Mouse (Mus musculus) regulatory T cell (primary cell): ENCODE measurements around the gene Gm39653.
"Not testable (repeated sequence)": the region's sequence is repeated elsewhere in the genome, so short reads cannot be mapped to it uniquely, and the experiment has no call there.

Experiments
- in situ Hi-C: fragments of 300-600 bp; cut with MboI, MseI; formaldehyde crosslinking; loops from one replicate; pipeline ENCODE4 v1.15.1; 2025; ENCODE audit warnings: high pct_unique_total_duplicates

The Gm39653 gene

GRCm38 (mm10) chr1:63615668-63616067 lies at the start of gene Gm39653:
Gm39653 (plus strand) TSS chr1:63615968.
- in situ Hi-C loops: no loop called here

DNA sequence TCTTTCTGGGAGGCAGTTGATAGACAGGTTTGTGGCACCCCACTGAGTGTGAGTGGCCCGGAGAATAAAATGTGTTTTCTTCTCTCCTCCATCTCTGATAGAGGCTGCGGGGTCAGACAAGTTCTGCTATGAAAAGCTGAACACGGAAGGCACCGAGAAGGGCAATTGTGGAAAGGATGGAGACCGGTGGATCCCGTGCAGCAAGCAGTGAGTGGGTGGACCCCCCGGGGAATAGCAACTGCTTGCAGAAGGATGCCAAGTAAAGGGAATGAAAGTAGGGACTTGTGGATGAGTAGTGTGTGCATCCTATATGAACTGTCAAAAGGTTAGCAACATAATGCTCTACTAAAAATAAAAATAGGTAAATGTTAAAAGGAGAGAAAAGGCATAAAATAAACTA lies 49.3 kb upstream of the Gm39653 start:
- in situ Hi-C loops: no loop called here

DNA sequence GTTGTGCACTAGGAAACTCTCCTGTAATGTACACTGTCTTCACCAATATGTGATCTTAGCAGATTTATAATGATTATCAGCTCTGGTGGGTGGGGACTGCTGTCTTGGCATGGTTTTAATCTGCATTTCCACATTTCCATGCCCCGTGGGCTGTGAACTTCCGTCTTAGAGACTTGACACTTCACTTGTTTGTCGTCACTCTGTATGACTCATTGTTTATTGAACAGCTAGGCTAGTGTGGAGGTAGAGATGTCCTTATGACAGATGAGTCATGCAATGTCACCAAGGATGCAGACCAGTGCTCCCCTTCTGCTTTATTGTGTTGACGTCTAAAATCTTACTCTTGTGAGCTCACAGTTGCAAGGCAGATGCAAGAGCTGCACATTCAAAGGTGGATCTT lies 48.7 kb upstream of the Gm39653 start:
- in situ Hi-C loops: no loop called here

DNA sequence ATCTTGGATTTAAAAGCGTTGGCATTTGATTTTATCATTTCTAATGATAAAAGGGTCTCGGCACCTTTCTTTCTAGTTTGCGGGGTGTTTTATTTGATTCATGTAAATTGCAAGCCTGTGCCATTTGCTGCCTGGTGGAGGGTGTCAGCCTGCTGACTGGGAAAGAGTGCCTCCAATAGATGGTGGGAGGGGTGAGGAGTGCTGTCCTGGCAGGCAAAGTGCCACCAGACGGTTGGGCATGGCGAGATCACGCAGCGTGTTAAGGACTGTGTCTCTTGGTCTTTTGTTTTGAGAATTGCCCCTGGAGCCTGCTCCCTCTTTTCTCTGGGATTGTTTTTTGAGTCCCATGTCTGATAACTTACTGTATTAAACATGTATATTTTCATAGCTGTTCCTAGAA lies 43.5 kb upstream of the Gm39653 start:
- in situ Hi-C loops: no loop called here

DNA sequence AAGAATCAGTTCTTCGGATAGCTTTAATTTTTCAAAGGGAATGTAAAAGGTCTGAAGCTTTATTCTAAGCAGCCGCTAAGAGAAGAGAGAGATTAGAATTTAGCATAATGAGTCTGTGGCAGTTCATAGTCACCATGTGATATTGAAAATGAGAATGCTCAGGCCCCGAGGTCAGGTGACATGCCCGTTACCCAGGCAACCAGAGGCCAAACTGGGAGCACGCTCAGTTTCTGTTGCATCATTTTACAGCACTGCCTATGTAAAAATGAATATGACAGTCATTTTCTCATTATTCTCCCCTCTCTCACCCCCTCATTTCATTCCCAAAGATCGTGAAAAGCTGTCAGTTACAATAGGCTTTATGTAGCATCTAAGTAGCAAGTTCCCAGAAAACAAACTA lies 42.3 kb upstream of the Gm39653 start:
- in situ Hi-C loops: no loop called here

DNA sequence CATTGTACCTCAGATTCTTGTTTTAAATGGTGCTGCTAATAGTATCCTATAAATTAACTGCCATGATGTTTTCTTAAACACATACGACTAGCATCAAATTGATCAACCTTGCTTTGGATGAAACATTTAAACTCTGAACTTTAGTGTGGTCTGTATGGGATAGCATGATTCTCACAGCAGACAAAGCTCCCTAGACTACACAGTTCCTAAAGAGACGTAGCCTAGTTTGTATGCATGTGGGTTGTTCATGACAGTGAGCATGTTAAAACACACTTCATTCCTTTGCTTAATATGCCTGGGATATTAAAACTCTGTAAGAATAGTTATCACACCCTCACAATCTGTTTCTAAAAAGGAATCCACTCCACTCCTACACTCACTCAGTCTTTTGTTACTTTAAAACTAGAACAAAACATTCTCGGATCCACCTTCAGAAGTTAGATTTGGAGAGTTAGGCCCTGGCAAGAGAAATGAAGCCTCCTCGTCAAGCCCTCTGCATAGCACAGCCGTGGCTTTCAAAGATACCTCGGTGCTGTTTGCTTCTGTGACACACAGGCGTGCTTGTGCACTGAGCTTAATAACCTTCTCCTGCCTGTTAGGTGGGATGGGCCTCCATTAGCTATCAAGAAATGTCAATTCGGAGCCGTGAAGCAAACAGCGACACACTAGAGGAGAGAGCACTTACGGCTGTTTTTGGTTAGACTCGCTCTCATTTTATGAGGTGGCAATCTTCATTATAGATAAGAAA lies 41.7 kb upstream of the Gm39653 start:
- in situ Hi-C loops: no loop called here

- in situ Hi-C loops: no loop called here
These were observed 39.0 kb upstream of the Gm39653 start for GRCm38 (mm10) chr1:63576803-63577202.

- in situ Hi-C loops: no loop called here
These were observed 36.6 kb upstream of the Gm39653 start for GRCm38 (mm10) chr1:63579153-63579552.

- in situ Hi-C loops: no loop called here
These were observed 28.9 kb upstream of the Gm39653 start for GRCm38 (mm10) chr1:63586869-63587268.

DNA sequence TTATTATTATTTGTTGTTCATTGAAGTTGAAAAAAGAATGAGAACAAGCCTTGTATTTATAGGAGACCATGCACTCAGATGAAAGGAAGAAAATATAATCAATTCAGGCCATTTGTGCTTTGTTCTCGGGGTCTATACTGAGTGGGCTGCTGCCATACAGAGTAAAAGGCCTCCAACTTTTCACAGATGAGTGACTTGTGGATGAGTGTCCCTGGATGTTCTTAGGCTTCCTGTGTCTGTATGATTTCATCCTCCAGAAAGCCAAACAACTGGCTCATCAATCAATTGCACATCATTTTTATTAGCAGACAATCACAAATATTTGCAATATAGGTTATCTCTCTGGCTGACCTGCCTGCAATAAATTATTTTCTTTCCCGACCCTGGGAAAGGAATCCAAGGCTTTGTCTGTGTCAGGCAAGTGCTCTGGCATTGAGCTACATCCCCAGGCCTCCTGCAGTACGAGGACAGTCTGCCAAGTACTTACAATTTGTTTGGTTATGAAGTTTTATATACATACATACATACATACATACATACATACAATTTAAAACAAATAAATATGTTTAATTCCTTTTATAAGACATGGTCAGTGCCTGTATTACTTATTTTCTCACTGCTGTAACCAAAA lies 11.8 kb upstream of the Gm39653 start:
- in situ Hi-C loops: no loop called here

GRCm38 (mm10) chr1:63609613-63610012 lies 6.2 kb upstream of the Gm39653 start:
- in situ Hi-C loops: no loop called here

DNA sequence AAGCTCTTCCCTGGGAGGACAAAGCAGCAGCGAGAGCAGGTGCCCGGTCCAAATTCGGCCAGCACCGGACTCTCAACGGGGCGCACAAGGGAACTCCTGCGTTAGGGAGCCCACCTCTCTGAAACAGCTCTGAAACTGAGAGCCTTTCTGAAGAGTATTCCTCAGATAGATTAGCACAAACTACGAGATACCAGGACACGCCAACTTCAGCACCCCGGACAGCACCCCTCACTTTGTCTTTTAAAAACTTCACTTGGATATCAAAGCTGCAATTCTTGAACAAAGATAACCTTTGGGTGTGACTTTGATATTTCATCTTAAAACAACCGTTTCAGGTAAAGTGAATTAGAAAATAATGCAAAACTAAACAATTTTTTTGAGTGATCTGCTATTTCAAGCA lies 1.2 kb upstream of the Gm39653 start:
- in situ Hi-C loops: no loop called here

DNA sequence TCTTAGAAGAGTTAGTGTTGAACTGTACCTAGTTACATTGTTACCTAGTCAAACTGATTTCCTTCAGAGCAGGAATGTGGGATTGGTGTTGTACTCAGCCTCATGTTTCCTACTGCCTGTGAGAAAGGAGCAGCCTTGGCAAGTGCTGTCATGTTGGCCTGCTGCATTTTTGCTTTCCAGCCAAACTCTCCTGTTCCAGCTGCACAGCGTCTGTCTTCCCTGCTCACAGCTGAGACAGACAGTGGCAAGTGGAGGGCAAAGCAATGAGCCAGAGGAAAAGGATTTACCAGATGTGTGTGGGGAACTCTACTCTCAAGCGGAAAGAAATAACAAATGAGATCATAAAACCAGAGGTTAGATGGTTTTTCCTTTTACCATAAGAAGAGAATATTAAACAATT lies 12.4 kb downstream of the Gm39653 start:
- in situ Hi-C loops: no loop called here

- in situ Hi-C loops: not testable (repeated sequence)
These were observed 14.6 kb downstream of the Gm39653 start for GRCm38 (mm10) chr1:63630390-63630789.

DNA sequence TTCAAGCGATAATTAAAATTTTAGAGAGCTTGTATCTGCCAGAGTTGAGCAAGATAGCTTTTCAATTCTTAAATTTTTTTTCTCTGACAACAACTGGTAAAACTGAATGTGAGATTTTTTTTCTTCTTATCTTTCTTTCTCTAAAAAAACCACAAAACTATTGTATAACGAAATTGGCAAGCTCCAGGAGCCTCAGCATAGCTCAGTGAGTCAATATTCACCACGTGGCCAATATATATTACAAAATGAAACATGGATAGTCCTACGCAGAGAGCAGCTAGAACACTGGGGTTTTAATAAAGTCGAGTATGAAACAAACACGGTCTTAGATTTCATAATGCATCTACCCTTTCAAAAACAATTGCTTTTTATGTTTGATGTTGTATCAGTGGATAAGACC lies 24.2 kb downstream of the Gm39653 start:
- in situ Hi-C loops: no loop called here

- in situ Hi-C loops: loop anchor here (10.0 kb wide), 1 partner anchor 1337 kb away; no protein-coding TSS in a partner anchor
These were observed 42.2 kb downstream of the Gm39653 start for GRCm38 (mm10) chr1:63658016-63658415.

GRCm38 (mm10) chr1:63659591-63659990 lies 43.8 kb downstream of the Gm39653 start:
- in situ Hi-C loops: loop anchor here (10.0 kb wide), 1 partner anchor 1335 kb away; no protein-coding TSS in a partner anchor

DNA sequence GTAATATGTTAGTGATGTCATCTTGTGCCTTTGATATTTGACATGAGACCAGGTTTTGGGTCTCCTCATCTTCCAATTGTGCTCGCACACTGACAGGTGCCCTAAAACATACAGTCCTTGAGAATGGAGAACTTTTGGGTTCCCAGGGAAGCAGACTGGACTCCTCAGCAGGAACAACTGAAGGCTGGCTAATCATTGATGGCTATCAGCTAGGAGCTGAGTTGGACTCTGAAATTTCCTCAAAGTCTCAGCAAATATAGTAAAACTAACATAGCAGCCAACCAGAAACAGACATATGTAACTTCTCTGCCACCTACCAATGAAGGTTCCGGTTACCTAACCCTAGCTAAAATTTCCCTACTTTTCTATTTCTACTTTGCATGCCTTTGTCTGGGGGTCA lies 50.3 kb downstream of the Gm39653 start:
- in situ Hi-C loops: loop anchor here (5.0 kb wide), 1 partner anchor 781 kb away; no protein-coding TSS in a partner anchor

GRCm38 (mm10) chr1:63667201-63667948 lies 51.6 kb downstream of the Gm39653 start:
- in situ Hi-C loops: loop anchor here (5.0 kb wide), 1 partner anchor 780 kb away; no protein-coding TSS in a partner anchor

- in situ Hi-C loops: loop anchor here (5.0 kb wide), 1 partner anchor 779 kb away; no protein-coding TSS in a partner anchor
These were observed 52.4 kb downstream of the Gm39653 start for GRCm38 (mm10) chr1:63667949-63668851.

DNA sequence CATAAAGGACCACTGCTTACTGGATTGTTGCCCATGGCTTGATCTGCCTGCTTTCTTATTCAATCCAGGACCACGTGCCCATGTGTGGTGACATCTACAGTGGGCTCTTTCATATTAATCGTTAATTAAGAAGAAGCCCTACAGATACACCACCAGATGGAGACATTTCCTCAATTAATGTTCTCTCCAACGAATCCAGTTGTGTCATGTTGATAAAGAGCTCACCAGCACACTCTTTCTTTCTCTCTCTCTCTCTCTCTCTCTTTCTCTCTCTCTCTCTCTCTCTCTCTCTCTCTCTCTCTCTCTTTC lies 53.0 kb downstream of the Gm39653 start:
- in situ Hi-C loops: loop anchor here (5.0 kb wide), 1 partner anchor 778 kb away; no protein-coding TSS in a partner anchor
